Mouse (Mus musculus) midbrain, postnatal 0 days (tissue): ENCODE measurements at regions not wholly inside any gene's neighbourhood (a gene's known extent, or its start where the extent isn't known, plus 50 kb on each side); places are given as distances from the start of the nearest gene placed in this dataset.
A peak's percentile ranks its signal among the peaks of the same experiment; 100 is the strongest.

Source experiments
- ATAC-seq: fragments of 200-750 bp; cut with Nextera tagmentation; 2 replicates; pipeline ENCODE4 v1.8.0; 2017; ENCODE audit warnings: moderate number of reproducible peaks, mild to moderate bottlenecking, moderate TSS enrichment, moderate library complexity; ENCODE audit not compliant: low FRiP score
- DNase-seq: peaks from one replicate; pipeline ENCODE4 v3.0.0-alpha.2; 2015; ENCODE audit warnings: low spot score
- H3K27ac ChIP-seq: fragments of 300-500 bp; sonication (generic); 2 replicates; pipeline ENCODE4 v1.5.1; 2014; ENCODE audit warnings: low read depth, mild to moderate bottlenecking, low read length, mixed read lengths
- H3K27me3 ChIP-seq: fragments of 300-500 bp; sonication (generic); 2 replicates; pipeline ENCODE4 v1.6.1; 2014; ENCODE audit warnings: low read length, control low read depth, mixed read lengths; ENCODE audit not compliant: insufficient read depth
- H3K36me3 ChIP-seq: fragments of 300-500 bp; sonication (generic); 2 replicates; pipeline ENCODE4 v1.6.1; 2014; ENCODE audit warnings: low read length, control low read depth, mixed read lengths; ENCODE audit not compliant: insufficient read depth
- H3K4me1 ChIP-seq: fragments of 300-500 bp; sonication (generic); 2 replicates; pipeline ENCODE4 v1.6.1; 2014; ENCODE audit warnings: mild to moderate bottlenecking, control low read depth, antibody characterized with exemption, low read length, mixed read lengths; ENCODE audit not compliant: insufficient read depth
- H3K4me2 ChIP-seq: fragments of 300-500 bp; sonication (generic); 2 replicates; pipeline ENCODE4 v1.6.1; 2014; ENCODE audit warnings: low read depth, mild to moderate bottlenecking, low read length, mixed read lengths; ENCODE audit not compliant: poor library complexity, severe bottlenecking
- H3K4me3 ChIP-seq: fragments of 300-500 bp; sonication (generic); 2 replicates; pipeline ENCODE4 v1.5.1; 2014; ENCODE audit warnings: low read depth, mild to moderate bottlenecking, low read length, moderate library complexity
- H3K9ac ChIP-seq: fragments of 300-500 bp; sonication (generic); replicated peaks from 2 replicates; pipeline ENCODE4 v1.6.1; 2014; ENCODE audit warnings: mild to moderate bottlenecking, low read length, moderate library complexity, mixed read lengths; ENCODE audit not compliant: poor library complexity, severe bottlenecking
- H3K9me3 ChIP-seq: fragments of 300-500 bp; sonication (generic); 2 replicates; pipeline ENCODE4 v1.6.1; 2016; ENCODE audit warnings: low read length, control low read depth
- CTCF ChIP-seq: IDR thresholded peaks from 2 replicates; pipeline ENCODE4 v1.5.1; 2016; ENCODE audit warnings: antibody characterized with exemption, mild to moderate bottlenecking
- WGBS: fragments of 180-500 bp; shearing (Covaris S2); extraction: QIAGEN DNeasy Blood & Tissue Kit; methylation state at CpG from one replicate; pipeline ENCODE4 v1.1.7; 2014; 5-methylcytosine and 5-hydroxymethylcytosine counted together

DNA sequence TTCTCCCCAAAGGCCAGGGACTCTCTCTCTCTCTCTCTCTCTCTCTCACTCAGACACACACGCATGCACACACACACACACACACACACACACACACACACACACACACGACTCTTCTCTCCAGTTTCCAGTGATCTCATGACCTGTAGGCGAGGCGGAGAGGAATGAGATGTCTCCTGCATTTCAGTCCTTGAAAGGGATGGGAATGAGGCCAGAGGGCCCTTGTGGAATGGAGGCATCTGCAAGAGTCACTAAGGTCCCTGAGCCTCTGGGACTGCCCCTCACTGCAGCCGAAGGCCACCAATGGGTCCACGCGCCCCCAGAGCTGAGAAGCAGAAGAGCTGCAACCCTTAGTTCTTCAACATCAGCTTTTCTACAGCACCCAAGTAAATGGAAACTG, 66.6 kb upstream of the Lgalsl start:
- Histone ChIP-seq H3K9ac (no peak overlapping the region), H3K27ac (no peak overlapping the region), H3K9me3 (no peaks in the 10 kb centered on the region), H3K27me3 (no peaks in the 10 kb centered on the region), H3K4me3 (no peak overlapping the region), H3K4me2 (no peak overlapping the region), H3K36me3 (no peaks in the 10 kb centered on the region), H3K4me1 (no peaks in the 10 kb centered on the region; the same call in 1 of the 2 replicates)
- DNase-seq, result no peak
- no peak for TF ChIP-seq CTCF
- WGBS, result 90% methylated on average over 7 of the region's 7 CpGs
- ATAC-seq, result no peak

- Histone ChIP-seq H3K36me3 (no peaks in the 10 kb centered on the region), H3K4me2 (no peak overlapping the region), H3K9ac (no peak overlapping the region), H3K27me3 (no peaks in the 10 kb centered on the region), H3K4me1 (no peaks in the 10 kb centered on the region; the same call in 1 of the 2 replicates), H3K9me3 (no peaks in the 10 kb centered on the region), H3K27ac (no peak overlapping the region), H3K4me3 (no peak overlapping the region)
- no peak for TF ChIP-seq CTCF
- no peak for DNase-seq
- WGBS, result 74% methylated on average over 4 of the region's 4 CpGs
- no peak for ATAC-seq
Measured at GRCm38 (mm10) chr11:20898558-20898957, 67.7 kb upstream of the Lgalsl start.

- DNase-seq (no peak), ATAC-seq (no peak)
- Histone ChIP-seq H3K36me3 (no peaks in the 10 kb centered on the region), H3K4me3 (no peak overlapping the region), H3K27ac (no peak overlapping the region), H3K27me3 (no peaks in the 10 kb centered on the region), H3K9ac (no peak overlapping the region), H3K4me1 (no peaks in the 10 kb centered on the region; the same call in 1 of the 2 replicates), H3K9me3 (no peaks in the 10 kb centered on the region), H3K4me2 (no peak overlapping the region)
- no peak for TF ChIP-seq CTCF
- WGBS, result 90% methylated on average over 6 of the region's 6 CpGs
Measured at GRCm38 (mm10) chr11:20899766-20900165, 68.9 kb upstream of the Lgalsl start.

DNA sequence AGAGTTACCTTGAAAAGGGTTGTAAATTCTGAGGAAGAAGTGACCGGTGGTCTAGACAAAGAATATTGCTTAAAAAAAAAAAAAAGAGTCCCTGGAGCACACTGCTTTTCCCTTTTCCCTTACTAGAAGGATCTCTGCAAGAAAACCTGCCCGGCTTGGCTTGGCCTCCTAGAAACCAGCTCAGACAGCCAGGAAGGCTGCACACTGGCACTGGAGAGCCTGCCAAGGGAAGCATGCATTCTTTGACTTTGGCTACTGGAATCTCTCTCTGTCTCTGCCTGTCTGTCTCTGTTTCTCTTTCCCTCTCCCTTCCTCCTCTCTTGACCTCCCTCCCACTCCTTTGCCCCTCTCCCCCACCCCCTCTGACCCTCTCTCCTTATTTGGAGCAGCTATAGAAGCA, 71.1 kb upstream of the Lgalsl start:
- Histone ChIP-seq H3K27me3 (no peaks in the 10 kb centered on the region), H3K27ac (no peak overlapping the region), H3K4me3 (no peak overlapping the region), H3K4me2 (no peak overlapping the region), H3K9me3 (no peaks in the 10 kb centered on the region), H3K4me1 (no peaks in the 10 kb centered on the region), H3K36me3 (no peaks in the 10 kb centered on the region), H3K9ac (no peak overlapping the region)
- WGBS, result 88% methylated on average over 2 of the region's 2 CpGs
- peak; percentile 44 for DNase-seq
- ATAC-seq, result no peak
- TF ChIP-seq CTCF, result no peak

DNA sequence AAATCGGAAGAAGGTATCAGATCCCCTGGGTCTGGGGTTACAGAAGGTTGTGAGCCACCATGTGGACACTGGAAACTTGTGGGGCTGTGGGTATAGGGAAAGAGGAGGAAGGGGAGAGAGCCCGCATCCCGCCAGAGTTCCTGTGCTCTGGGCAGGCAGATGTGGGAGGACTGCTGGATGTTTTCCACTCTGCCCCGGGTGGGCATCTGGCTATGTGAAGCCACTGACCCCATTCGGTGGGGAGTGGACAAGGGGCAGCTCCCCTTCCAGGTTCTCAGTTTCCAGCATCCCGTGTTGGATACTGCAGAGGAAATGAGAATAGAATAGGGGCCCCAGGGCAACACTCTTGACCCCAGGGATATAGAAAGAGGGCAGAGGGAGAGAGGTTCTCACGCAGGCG, 72.1 kb upstream of the Lgalsl start:
- H3K9ac ChIP-seq, result no peak overlapping the region
- H3K27ac ChIP-seq, result no peak overlapping the region
- ATAC-seq, result no peak
- no peak overlapping the region for H3K4me3 ChIP-seq
- H3K9me3 ChIP-seq, result no peaks in the 10 kb centered on the region
- DNase-seq, result no peak
- H3K36me3 ChIP-seq, result no peaks in the 10 kb centered on the region
- H3K27me3 ChIP-seq, result no peaks in the 10 kb centered on the region
- no peak overlapping the region for H3K4me2 ChIP-seq
- TF ChIP-seq CTCF, result no peak
- H3K4me1 ChIP-seq, result no peaks in the 10 kb centered on the region
- 84% methylated on average over 8 of the region's 8 CpGs for WGBS

- no peak overlapping the region for H3K9ac ChIP-seq
- no peak overlapping the region for H3K4me2 ChIP-seq
- H3K27me3 ChIP-seq, result 0 out of 2 replicates have a peak, but pooled peaks cover 1% of the 10 kb centered on the region
- no peaks in the 10 kb centered on the region for H3K36me3 ChIP-seq
- whole genome bisulfite sequencing, result 61% methylated on average over 3 of the region's 3 CpGs
- H3K4me3 ChIP-seq, result no peak overlapping the region
- H3K4me1 ChIP-seq, result no peaks in the 10 kb centered on the region
- H3K27ac ChIP-seq, result no peak overlapping the region
- ATAC-seq, result no peak
- no peak for TF ChIP-seq CTCF
- peak; percentile 32 for DNase-seq
- H3K9me3 ChIP-seq, result no peaks in the 10 kb centered on the region
Measured at GRCm38 (mm10) chr11:20907996-20908395, 77.1 kb upstream of the Lgalsl start.

GRCm38 (mm10) chr11:20908471-20908870, 77.6 kb upstream of the Lgalsl start:
- 0 out of 2 replicates have a peak, but pooled peaks cover 3% of the 10 kb centered on the region for H3K27me3 ChIP-seq
- no peak overlapping the region for H3K9ac ChIP-seq
- ATAC-seq, result no peak
- H3K4me1 ChIP-seq, result no peaks in the 10 kb centered on the region
- no peak overlapping the region for H3K4me2 ChIP-seq
- no peaks in the 10 kb centered on the region for H3K9me3 ChIP-seq
- H3K36me3 ChIP-seq, result no peaks in the 10 kb centered on the region
- 64% methylated on average over 4 of the region's 4 CpGs for WGBS
- no peak overlapping the region for H3K4me3 ChIP-seq
- no peak overlapping the region for H3K27ac ChIP-seq
- TF ChIP-seq CTCF, result no peak
- no peak for DNase-seq
